Mouse (Mus musculus) layer of hippocampus, adult 9-10 months (tissue): ENCODE measurements around the gene H2-Q4.
"Not testable (repeated sequence)": the region's sequence is repeated elsewhere in the genome, so short reads cannot be mapped to it uniquely, and the experiment has no call there.

Source experiments
- DNase-seq: peaks from one replicate; pipeline ENCODE4 v3.0.0; 2022; ENCODE audit warnings: low spot score

H2-Q4 gene

DNA sequence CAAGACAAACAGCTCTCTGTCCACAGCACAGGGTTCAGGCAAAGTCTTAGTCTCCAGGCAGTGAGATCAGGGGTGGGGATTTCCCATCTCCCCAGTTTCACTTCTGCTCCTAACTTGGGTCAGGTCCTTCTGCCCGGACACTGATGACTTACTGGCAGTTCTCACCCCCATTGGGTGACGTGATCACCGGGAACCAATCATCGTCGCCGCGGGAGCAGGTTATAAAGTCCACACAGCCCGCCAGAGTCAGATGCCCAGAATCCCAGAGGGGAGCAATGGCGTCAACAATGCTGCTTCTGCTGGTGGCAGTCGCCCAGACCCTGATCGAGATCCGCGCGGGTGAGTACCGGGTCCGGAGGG is at the start of gene H2-Q4:
Gene H2-Q4, plus strand, starts transcription at position 249 of the 360 bp plus-strand sequence.
- DNase-seq, result peak; percentile 70

DNA sequence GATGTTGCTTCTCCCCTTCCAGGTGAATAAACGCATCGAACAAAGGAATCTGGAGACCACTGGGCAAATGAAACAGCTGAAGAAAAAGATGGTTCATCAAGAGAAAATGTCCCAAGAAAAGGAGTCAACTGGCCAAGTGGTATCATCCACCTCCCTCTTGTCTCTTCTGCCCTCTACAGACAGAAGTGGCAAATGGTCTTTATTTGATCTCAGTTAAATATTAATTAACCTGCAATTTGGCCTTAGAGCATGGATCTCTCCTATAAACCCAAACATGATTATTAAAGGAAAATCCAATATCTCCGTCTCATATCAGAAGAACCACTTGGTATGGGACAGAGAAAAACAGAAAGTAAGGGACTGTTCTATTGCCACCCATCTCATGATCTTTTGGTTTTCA is 49.7 kb upstream of the H2-Q4 start:
- DNase-seq, result not testable (repeated sequence)

DNA sequence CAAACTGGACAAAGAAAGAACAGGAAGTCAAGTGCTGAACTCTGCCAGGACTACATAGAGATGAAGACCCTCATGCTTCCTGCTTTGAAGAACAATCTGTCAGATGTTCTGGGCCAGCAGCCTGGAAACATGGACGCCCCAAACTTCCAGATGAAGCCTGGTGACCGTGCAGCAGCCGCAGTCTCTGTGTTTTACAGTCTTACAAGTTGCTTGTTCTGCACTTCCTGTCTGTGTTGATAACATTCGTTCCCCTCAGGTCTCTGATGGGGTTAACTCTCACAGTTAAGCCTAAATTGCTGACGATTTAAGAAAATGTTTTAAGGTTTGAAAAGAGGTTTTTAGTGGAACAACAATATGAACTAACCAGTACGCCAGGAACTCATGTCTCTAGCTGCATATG is 47.9 kb upstream of the H2-Q4 start:
- not testable (repeated sequence) for DNase-seq

DNA sequence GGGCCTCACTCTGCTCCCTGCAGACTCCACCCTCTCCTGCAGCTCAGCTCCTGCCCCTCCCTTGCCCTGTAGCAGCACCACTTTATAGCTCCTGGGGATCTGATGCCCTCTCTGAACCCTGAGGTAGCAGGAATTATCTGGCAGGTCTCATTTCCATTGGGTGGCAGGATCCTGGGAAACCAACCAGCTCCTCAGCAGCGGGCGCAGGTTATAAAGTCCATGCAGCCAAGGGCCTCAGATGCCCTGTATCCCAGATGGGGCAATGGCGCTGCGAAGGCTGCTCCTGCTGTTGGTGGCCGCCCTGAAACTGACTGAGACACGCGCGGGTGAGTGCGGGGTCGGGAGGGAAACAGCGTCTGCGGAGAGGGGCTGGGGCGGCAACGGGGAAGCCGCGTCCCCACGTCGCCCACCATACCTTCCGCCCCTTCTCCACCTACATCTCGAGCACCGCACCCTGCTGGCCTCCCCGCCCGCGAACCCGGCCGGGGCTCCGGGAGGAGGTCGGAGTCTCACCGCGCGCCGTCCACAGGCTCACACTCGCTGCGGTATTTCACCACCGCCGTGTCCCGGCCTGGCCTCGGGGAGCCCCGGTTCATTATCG is 37.2 kb upstream of the H2-Q4 start, which contains the start of gene H2-Q2:
Gene H2-Q2, plus strand, starts transcription at position 172 of the 601 bp plus-strand sequence.
- DNase-seq, result no peak

DNA sequence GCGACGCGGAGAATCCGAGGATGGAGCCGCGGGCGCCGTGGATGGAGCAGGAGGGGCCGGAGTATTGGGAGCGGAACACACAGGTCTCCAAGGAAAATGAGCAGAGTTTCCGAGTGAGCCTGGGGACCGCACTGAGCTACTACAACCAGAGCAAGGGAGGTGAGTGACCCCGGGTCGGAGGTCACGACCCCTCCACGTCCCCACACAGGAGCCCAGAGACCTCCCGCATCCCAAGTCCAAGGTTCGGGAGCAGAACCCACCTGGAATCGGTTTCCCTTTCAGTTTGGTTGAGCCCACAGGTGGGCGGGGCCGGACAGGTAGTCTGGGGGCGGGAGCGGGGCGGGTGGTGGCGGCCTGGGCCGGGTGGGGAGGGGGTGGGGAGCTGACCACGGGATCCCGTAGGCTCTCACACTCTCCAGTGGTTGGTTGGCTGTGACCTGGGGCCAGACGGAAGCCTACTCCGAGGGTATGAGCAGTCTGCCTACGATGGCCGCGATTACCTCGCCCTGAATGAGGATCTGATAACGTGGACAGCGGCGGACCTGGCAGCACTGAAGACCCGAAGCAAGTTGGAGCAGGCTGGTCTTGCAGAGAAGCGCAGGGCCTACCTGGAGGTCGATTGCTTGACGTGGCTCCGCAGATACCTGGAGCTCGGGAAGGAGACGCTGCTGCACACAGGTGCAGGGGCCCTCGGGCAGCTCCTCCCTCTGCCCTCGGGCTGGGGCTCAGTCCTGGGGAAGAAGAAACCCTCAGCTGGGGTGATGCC is 36.5 kb upstream of the H2-Q4 start:
- DNase-seq, result no peak

DNA sequence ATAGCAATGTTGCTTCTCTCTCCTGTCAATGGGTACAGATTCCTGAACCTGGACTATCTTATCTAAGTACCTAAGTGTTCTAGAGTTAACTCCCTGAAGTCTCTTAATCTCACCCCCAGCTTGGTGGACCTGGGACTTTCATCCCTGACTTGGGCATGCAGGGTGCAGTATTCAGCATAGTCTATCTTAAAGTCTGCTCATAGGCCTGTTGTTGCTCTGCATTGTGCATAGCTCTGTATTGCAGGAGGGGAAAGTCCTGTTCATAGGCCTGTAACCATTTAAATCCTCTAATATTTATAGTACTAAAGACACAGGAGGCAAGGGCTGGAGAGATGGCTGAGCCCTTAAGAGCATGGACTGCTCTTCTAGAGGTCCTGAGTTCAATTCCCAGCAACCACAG is 31.8 kb upstream of the H2-Q4 start:
- not testable (repeated sequence) for DNase-seq

DNA sequence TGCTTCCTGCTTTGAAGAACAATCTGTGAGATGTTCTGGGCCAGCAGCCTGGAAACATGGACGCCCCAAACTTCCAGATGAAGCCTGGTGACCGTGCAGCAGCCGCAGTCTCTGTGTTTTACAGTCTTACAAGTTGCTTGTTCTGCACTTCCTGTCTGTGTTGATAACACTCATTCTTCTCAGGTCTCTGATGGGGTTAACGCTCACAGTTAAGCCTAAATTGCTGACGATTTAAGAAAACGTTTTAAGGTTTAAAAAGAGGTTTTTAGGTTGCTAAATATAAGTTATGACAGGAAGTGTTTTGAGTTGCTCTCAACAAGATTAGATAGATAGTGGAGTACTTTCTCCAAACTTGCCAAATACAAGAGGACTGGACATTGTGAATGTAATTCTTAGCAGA is 26.1 kb upstream of the H2-Q4 start:
- DNase-seq, result not testable (repeated sequence)

DNA sequence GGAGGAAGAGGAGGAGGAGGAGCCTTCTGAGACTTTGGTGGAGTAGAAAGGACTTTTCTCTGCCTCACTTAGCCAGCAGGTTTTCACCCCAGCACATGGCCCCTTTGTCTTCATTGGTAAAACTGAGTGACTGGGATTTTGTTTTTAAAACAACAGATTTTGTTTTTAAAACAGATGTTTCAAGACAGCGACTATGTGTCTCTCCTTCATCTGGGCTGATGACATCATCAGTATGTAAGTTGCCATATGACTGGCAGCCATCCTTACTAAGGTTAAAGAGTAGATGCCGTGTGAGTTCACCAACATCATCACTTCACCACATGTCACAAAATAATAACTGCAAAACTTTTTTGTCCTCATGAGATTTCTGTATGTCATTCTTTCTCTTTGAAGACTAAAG is 25.3 kb upstream of the H2-Q4 start:
- no peak for DNase-seq

DNA sequence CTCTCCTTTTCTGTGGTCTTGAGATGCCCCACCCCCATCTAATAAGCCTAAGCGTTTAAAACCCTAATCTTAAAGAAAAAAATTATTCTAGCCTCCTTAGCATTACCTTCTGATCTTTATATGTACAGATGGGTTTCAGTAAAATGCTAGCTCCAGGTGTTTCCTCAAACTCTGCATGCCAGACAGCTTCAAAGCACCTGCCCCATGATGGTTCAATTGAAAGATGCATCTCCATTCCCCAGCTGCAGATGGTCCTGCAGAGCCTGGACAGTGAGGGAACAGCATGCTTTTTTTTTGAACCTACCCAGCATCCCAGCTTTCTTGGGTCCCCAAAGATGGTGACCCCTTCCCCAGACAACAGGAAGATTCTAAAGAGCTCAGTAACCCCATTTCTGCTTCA is 22.3 kb upstream of the H2-Q4 start:
- DNase-seq, result no peak

DNA sequence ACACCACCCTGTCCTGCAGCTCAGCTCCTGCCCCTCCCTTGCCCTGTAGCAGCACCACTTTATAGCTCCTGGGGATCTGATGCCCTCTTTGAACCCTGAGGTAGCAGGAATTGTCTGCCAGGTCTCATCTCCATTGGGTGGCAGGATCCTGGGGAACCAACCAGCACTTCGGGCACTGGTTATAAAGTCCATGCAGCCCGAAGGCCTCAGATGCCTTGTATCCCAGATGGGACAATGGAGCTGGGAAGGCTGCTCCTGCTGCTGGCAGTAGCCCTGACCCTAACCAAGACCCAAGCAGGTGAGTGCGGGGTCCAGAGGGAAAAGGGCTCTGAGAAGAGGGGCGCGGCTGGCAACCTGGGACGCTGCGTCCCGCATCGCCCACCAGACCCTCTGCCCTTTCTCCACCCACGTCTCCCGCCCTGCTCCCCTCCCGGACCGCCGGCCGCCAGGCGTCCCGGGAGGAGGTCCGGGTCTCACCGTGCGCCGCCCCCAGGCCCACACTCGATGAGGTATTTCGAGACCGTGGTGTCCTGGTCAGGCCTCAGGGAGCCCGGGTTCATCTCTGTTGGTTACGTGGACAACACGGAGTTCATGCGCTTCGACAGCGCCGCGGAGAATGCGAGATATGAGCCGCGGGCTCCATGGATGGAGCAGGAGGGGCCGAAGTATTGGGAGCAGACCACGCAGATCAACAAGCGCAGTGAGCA is 20.5 kb upstream of the H2-Q4 start:
- no peak for DNase-seq

DNA sequence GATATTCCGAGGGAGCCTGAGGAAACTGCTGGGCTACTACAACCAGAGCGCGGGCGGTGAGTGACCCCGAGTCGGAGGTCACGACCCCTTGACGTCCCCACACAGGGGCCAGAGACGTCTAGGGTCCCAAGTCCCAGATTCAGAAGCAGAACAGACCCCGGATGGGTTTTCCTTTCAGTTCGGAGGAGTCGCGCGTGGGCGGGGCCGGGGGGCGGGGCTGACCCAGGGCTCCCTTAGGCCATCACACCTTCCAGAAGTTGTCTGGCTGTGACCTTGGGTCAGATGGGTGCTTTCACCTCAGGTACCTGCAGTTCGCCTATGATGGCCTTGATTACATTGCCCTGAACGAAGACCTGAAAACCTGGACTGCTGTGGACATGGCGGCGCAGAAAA is 20.0 kb upstream of the H2-Q4 start:
- DNase-seq, result no peak

DNA sequence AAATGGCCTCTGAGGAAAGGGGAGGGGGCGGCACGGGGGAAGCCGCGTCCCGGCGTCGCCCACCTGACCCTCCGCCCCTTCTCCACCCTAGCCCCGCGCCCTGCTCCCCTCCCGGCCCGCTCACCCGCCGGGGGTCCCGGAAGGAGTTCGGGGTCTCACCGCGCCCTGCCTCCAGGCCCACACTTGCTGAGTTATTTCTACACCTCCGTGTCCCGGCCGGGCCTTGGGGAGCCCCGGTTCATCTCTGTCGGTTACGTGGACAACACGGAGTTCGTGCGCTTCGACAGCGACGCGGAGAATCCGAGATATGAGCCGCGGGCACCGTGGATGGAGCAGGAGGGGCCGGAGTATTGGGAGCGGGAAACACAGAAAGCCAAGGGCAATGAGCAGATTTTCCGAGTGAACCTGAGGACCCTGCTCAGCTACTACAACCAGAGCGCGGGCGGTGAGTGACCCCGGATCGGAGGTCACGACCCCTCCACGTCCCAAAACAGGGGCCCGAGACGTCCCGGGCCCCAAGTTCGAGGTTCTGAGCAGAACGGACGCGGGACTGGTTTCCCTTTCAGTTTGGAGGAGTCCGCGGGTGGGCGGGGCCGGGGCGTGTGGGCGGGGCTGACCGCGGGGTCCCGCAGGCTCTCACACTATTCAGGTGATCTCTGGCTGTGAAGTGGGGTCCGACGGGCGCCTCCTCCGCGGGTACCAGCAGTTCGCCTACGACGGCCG is 473 bp downstream of the H2-Q4 start:
- no peak for DNase-seq

DNA sequence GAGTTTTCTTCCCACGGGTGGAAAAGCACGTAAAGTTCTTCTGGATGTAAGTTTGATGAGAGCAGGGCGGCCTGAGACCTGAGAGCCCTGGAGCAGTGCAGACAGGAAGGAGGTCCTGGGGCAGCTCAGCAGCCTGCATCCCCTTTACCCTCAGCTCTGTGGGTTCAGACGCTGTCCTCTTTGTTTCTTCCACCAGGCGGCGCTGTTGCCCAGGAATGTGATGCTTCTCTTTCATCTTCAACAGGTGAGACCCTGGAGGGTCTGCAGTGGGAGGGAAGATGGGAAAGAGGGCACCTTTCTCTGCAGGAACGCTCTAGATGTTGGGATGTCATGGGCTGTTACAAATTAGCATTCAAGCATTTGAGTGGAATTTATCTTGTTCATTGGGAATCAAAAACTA is 10.4 kb downstream of the H2-Q4 start:
- DNase-seq, result not testable (repeated sequence)

DNA sequence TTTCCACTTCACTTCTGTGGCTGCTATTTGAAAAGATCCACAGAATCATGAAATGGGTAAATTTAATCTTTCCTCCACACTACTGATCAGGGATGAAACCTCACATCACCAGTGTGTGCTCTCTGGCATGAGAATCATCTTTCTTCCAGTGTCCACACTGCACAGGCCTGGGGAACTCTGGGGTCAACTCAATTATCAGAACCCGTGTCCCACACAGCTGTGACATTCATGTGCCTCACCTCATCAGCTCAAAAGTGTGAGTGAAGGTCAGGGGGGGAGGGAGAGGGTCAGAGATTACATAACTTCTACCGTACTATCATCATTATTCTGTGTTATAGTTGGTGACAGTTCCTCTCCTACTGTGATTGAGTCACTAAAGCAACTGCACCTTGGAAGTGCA is 13.3 kb downstream of the H2-Q4 start:
- DNase-seq, result not testable (repeated sequence)

DNA sequence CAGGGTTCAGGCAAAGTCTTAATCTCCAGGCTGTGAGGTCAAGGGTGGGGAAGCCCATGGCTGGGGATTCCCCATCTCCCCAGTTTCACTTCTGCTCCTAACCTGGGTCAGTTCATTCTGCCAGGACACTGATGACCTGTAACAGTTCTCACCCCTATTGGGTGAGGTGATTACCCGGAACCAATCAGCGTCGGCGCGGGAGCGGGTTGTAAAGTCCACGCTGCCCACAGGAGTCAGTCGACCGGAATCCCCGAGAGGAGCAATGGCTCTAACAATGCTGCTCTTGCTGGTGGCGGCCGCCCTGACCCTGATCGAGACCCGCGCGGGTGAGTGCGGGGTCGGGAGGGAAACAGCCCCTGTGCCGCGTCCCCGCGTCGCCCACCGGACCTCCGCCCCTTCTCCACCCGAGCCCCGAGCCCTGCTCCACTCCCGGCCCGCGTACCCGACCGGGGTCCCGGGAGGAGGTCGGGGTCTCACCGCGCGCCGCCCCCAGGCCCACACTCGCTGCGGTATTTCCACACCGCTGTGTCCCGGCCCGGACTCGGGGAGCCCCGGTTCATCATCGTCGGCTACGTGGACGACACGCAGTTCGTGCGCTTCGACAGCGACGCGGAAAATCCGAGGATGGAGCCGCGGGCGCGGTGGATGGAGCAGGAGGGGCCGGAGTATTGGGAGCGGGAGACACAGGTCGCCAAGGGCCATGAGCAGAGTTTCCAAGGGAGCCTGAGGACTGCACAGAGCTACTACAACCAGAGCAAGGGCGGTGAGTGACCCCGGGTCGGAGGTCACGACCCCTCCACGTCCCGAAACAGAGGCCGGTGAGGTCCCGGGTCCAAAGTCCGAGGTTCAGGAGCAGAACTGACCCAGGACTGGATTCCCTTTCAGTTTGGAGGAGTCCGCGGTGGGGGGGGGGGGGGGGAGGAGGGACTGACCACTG is 14.7 kb downstream of the H2-Q4 start:
- DNase-seq, result not testable (repeated sequence)

DNA sequence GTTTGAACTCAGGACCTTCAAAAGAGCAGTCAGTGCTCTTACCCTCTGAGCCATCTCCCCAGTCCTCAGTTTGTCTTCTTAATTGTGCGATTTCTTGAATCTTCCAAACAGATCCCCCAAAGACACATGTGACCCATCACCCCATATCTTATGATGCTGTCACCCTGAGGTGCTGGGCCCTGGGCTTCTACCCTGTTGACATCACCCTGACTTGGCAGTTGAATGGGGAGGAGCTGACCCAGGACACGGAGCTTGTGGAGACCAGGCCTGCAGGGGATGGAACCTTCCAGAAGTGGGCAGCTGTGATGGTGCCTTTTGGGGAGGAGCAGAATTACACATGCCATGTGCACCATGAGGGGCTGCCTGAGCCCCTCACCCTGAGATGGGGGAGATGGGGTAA is 17.5 kb downstream of the H2-Q4 start:
- DNase-seq, result not testable (repeated sequence)

DNA sequence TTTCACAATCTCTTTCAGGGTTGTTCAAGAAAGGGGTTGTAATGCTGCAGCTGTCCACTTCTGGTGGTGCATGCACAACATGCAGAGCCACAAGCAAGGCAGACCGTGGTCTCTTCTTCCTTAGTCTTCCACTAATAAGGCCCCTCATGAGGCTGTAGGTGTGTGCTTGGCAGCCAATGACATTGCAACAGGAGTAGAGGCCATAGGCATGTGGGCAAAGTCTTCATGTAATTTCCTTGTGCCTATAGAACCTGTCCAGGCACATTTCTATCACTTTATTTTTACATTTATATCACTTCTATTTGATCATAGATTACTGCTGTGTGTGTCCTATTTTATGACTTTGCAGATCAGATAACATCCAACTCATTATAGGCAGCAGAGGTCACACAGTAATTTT is 33.6 kb downstream of the H2-Q4 start:
- DNase-seq, result not testable (repeated sequence)

DNA sequence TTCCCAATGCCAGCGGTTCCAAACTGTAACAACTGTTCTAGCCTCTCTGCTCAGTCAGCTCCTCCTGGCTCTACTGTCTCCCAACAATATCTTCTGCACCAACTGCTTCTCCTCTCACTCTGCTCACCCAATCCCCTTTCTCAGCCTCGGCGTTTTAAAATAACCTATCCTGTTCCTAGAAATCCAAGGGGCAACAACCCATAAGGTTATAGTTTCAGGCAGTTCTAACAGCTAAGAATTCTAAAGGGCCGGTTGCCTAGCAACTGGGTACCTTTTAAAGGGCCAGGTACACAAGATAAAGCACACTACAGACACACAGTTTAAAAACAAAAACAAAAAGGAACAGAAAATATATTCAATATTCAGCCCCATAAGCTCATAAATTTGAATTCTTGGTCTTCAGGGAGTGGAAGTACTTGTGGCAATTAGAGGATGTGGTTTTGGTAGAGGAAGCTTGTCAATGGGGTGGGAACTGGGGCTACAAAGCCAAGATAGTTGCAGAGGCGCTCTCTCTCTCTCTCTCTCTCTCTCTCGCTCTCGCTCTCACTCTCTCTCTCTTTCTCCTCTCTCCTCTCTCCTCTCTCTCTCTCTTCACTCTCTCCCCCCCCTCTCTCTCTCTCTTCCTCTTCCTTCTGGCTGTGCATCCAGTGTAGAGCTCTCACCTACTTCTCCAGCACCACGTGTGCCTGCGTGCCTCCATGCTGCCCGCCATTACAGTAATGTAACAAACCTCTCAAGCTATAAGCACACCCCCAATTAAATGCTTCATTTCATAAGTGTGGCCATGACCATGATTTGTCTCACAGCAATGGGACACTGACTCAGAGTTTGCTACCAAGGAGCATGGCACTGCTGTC is 36.1 kb downstream of the H2-Q4 start:
- DNase-seq, result not testable (repeated sequence)

DNA sequence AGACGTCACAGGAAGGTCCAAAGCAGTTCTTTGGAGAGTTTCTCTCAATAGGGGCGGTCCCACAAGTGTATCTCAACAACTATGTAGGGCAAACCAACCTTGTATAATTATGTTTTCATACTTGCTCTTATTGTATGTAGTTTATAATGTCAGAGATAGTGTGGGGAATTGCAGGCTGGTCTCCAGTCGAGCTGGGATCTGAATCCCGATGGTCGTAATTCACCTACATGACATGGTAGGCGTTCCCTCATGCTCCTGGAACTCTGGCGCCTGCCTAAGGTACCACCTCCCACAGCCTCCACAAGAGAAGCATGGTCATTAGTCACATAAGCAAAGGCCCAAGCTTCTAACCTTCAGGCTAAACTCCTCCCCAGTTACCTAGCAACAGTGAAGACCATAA is 39.4 kb downstream of the H2-Q4 start:
- no peak for DNase-seq

DNA sequence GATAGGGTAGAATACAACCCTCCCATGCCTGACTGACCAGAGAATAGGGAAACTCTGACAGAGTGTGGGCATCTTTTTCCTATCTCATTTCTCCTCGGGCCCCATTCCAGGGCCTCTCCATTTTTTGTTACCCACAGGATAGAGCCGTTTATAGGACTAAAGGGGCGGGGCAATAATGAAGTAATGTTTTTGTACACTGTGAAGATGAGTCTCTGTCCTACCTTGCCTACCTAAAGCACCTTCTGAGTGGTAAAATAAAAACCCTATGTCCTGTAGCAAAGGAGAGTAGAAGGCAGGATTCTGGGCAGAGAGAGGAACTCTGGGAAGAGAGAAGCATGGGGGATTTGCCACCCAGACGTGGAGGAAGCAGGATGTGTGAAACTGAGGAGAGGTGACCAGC is 40.1 kb downstream of the H2-Q4 start:
- DNase-seq, result not testable (repeated sequence)
